Mouse (Mus musculus) cerebellum, postnatal 36 days (tissue): Measurements from ENCODE around the gene Tenm4.

Experiments
- DNase-seq, 2 experiments: peaks; one replicate each; pipeline ENCODE4 v3.0.0; 2021 to 2022; ENCODE audit warnings: mixed read lengths in 2 of 2

The Tenm4 gene

GRCm38 (mm10) chr7:96532804-96533400, 361.9 kb downstream of the Tenm4 start:
- no peak for DNase-seq

- DNase-seq: no peak
These were observed 365.4 kb downstream of the Tenm4 start for GRCm38 (mm10) chr7:96536313-96536880.

- DNase-seq: peak; percentile 94
These were observed 368.4 kb downstream of the Tenm4 start for GRCm38 (mm10) chr7:96539248-96540034.

GRCm38 (mm10) chr7:96540458-96541096, 369.5 kb downstream of the Tenm4 start:
- DNase-seq: no peak

GRCm38 (mm10) chr7:96545979-96546378, 374.9 kb downstream of the Tenm4 start:
- no peak for DNase-seq

- no peak for DNase-seq
These were observed 380.8 kb downstream of the Tenm4 start for GRCm38 (mm10) chr7:96551809-96552208.

- DNase-seq: no peak
These were observed 381.3 kb downstream of the Tenm4 start for GRCm38 (mm10) chr7:96552292-96552860.

GRCm38 (mm10) chr7:96554277-96554690, 383.2 kb downstream of the Tenm4 start:
- peak; percentile 43 to 48 for DNase-seq

- DNase-seq: no peak
These were observed 384.2 kb downstream of the Tenm4 start for GRCm38 (mm10) chr7:96555294-96555693.

GRCm38 (mm10) chr7:96556756-96557155, 385.7 kb downstream of the Tenm4 start:
- no peak for DNase-seq

- DNase-seq: no peak
These were observed 391.8 kb downstream of the Tenm4 start for GRCm38 (mm10) chr7:96562890-96563289.

GRCm38 (mm10) chr7:96563329-96564065, 392.5 kb downstream of the Tenm4 start:
- no peak for DNase-seq

- peak; percentile 73 to 74 for DNase-seq
These were observed 394.8 kb downstream of the Tenm4 start for GRCm38 (mm10) chr7:96565806-96566205.

- DNase-seq: no peak
These were observed 395.2 kb downstream of the Tenm4 start for GRCm38 (mm10) chr7:96566260-96566659.

- DNase-seq: no peak
These were observed 397.0 kb downstream of the Tenm4 start for GRCm38 (mm10) chr7:96568034-96568433.

- no peak for DNase-seq
These were observed 399.9 kb downstream of the Tenm4 start for GRCm38 (mm10) chr7:96570965-96571364.

- no peak for DNase-seq
These were observed 401.9 kb downstream of the Tenm4 start for GRCm38 (mm10) chr7:96572995-96573394.

GRCm38 (mm10) chr7:96575202-96575650, 404.2 kb downstream of the Tenm4 start:
- peak; percentile 91 to 92 for DNase-seq

- no peak for DNase-seq
These were observed 411.7 kb downstream of the Tenm4 start for GRCm38 (mm10) chr7:96582752-96583151.

GRCm38 (mm10) chr7:96587403-96587802, 416.4 kb downstream of the Tenm4 start:
- no peak for DNase-seq

- DNase-seq: no peak
These were observed 417.5 kb downstream of the Tenm4 start for GRCm38 (mm10) chr7:96588567-96588966.
